Mouse (Mus musculus) bone marrow, adult 2 months (tissue): ENCODE measurements around the gene Skil.

Experiments
- CTCF ChIP-seq: fragments of 200-500 bp; IDR thresholded peaks from 2 replicates; pipeline ENCODE4 v1.5.1; 2011; ENCODE audit warnings: low read length, control low read depth; ENCODE audit not compliant: control insufficient read depth, insufficient read depth
- POLR2A ChIP-seq: fragments of 200-500 bp; IDR thresholded peaks from 2 replicates; pipeline ENCODE4 v1.6.1; 2011; ENCODE audit warnings: low read depth, mild to moderate bottlenecking, control low read depth, low read length, borderline replicate concordance; ENCODE audit not compliant: control insufficient read depth

DNA sequence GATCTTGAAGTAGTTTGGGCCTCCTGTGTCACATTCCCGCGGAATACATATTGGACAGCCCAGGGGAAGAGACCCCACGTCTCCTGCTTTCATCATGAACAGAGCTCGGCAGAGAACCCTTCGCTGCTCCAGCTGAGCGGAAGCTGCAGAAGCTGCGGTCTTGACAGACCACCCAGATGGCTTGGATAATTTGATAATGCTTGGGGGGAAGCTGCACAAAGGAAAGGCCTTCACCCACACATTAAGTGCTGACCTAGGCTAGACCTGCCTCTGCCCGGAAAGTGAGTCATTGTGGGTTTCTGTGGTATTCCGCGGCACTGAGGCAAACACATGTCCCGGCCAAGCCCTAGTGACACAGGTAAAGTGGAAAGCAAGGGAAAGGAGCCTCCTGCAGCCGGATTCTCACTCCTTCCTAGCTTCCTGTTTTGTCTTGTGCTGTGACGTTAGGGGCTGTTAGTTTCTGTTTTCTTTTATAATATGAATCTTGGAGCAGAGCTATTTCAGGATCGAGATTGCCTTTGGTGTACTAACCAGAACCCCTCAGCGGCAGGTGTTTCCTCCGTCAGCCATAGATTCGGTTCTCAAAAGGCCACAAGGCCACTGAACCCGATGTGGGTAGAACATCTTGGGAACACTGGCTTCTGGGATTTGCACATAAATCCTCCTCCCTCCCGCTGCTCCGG lies 33.6 kb upstream of the Skil start:
- TF ChIP-seq POLR2A (no peak), CTCF (no peak)
